ENCODE assay signal across 7 mouse cellular contexts in genomic region chr7:92181959-92182612, GRCm38 (mm10).
A peak's percentile ranks its signal among the peaks of the same experiment; 100 is the strongest.
DNase-seq lines count a peak whose midpoint lies in the region; ATAC-seq and TF ChIP-seq lines count a peak whose summit lies in the region.

No protein-coding gene starts in this region.

- ATAC-seq in embryonic facial prominence, embryonic 15.5 days (ENCODE audit: insufficient number of reproducible peaks, low FRiP score, low TSS enrichment, low read depth) = no peak
- ATAC-seq in midbrain, embryonic 13.5 days = peak; percentile 73
- no peak for ATAC-seq in monocyte, adult 5-6 weeks (replicated peaks; ENCODE audit: insufficient number of reproducible peaks, low FRiP score, low TSS enrichment, poor library complexity, severe bottlenecking)

- peak overlapping the region; percentile 66 for H3K4me2 ChIP-seq in embryonic facial prominence, embryonic 15.5 days (replicated peaks)
- peak overlapping the region; percentile 70 for H3K4me2 ChIP-seq in midbrain, embryonic 13.5 days (replicated peaks)

- H3K4me3 ChIP-seq in embryonic facial prominence, embryonic 15.5 days (replicated peaks) = peak overlapping the region; percentile 46
- H3K4me3 ChIP-seq in hindbrain, embryonic 10.5 days = peak overlapping the region; percentile 54
- H3K4me3 ChIP-seq in midbrain, embryonic 13.5 days (replicated peaks) = no peak overlapping the region
- no peak overlapping the region for H3K4me3 ChIP-seq in gastrocnemius, adult 2 months

- peaks cover 22% of the 10 kb centered on the region for H3K4me1 ChIP-seq in embryonic facial prominence, embryonic 15.5 days
- peaks cover 22% of the 10 kb centered on the region for H3K4me1 ChIP-seq in hindbrain, embryonic 10.5 days (replicated peaks)
- peaks cover 20% of the 10 kb centered on the region for H3K4me1 ChIP-seq in midbrain, embryonic 13.5 days (replicated peaks)

- no peak for TF ChIP-seq CTCF in gastrocnemius, adult 2 months (IDR thresholded peaks at IDR 0.05)

- H3K27ac ChIP-seq in embryonic facial prominence, embryonic 15.5 days (replicated peaks) = peak overlapping the region; percentile 25; the same call in 1 of the 2 replicates
- no peak overlapping the region for H3K27ac ChIP-seq in hindbrain, embryonic 10.5 days
- H3K27ac ChIP-seq in midbrain, embryonic 13.5 days = no peak overlapping the region
- no peak overlapping the region for H3K27ac ChIP-seq in gastrocnemius, adult 2 months

- H3K9ac ChIP-seq in embryonic facial prominence, embryonic 15.5 days = no peak overlapping the region
- H3K9ac ChIP-seq in midbrain, embryonic 13.5 days (replicated peaks) = no peak overlapping the region

- 7% methylated on average over 10 of the region's 10 CpGs for WGBS in embryonic facial prominence, embryonic 15.5 days
- 13% methylated on average over 10 of the region's 10 CpGs for WGBS in hindbrain, embryonic 10.5 days
- WGBS in midbrain, embryonic 13.5 days = 7% methylated on average over 10 of the region's 10 CpGs

- H3K9me3 ChIP-seq in embryonic facial prominence, embryonic 15.5 days (replicated peaks) = no peaks in the 10 kb centered on the region
- H3K9me3 ChIP-seq in hindbrain, embryonic 10.5 days = no peaks in the 10 kb centered on the region
- H3K9me3 ChIP-seq in midbrain, embryonic 13.5 days = no peaks in the 10 kb centered on the region

- intact Hi-C loops in gastrocnemius, adult 2 months (cut with DNase I) = no loop called here

- no peaks in the 10 kb centered on the region for H3K27me3 ChIP-seq in embryonic facial prominence, embryonic 15.5 days
- H3K27me3 ChIP-seq in hindbrain, embryonic 10.5 days (ENCODE audit: insufficient read depth, poor library complexity, severe bottlenecking) = peaks cover 33% of the 10 kb centered on the region
- peaks cover 34% of the 10 kb centered on the region for H3K27me3 ChIP-seq in midbrain, embryonic 13.5 days

- no peaks in the 10 kb centered on the region for H3K36me3 ChIP-seq in embryonic facial prominence, embryonic 15.5 days
- no peaks in the 10 kb centered on the region for H3K36me3 ChIP-seq in hindbrain, embryonic 10.5 days
- no peaks in the 10 kb centered on the region for H3K36me3 ChIP-seq in midbrain, embryonic 13.5 days

- peak; percentile 45 for DNase-seq in brain, adult 2 months (ENCODE audit: low read depth, low spot score)
- peak; percentile 13 for DNase-seq in hindbrain, embryonic 10.5 days (ENCODE audit: low spot score)
- DNase-seq in spleen, postnatal 10 days (ENCODE audit: low spot score in 2 of 2) = no peak
- no peak for DNase-seq in gastrocnemius, adult 2 months

Comparison
In these comparisons a context has a peak if more than half of its experiments do, and no peak if none do; other contexts are left out.
1. DNase-seq: peak in brain, adult 2 months (single experiment) and hindbrain, embryonic 10.5 days (single experiment); none in spleen, postnatal 10 days (0 of 2) and gastrocnemius, adult 2 months (single experiment).
2. H3K4me3 ChIP-seq: peak in embryonic facial prominence, embryonic 15.5 days (single experiment) and hindbrain, embryonic 10.5 days (single experiment); none in midbrain, embryonic 13.5 days (single experiment) and gastrocnemius, adult 2 months (single experiment).